Mouse (Mus musculus) B cell, adult (primary cell): ENCODE measurements around the gene Ppp1r17. TPM values are rescaled to one million over a fixed set of nuclear protein-coding genes. Genes with fewer than 3 reads are reported as not detected.

Experiments used
- total RNA-seq: library from RNA; stranded (reverse); gene quantifications from 4 replicates; pipeline ENCODE4 v1.2.4, GENCODE M21; 2023; ENCODE audit not compliant: inconsistent age

The Ppp1r17 gene
- not detected in 4 replicates for total RNA-seq

GRCm38 (mm10) chr6:56017291-56017994 lies at the start of gene Ppp1r17:
TSS of gene Ppp1r17 (plus strand) at chr6:56017497.

Other genes starting within 250 kb of the Ppp1r17 start
- not detected in 4 replicates for gene Itprid1, start 180.6 kb upstream of the Ppp1r17 start, total RNA-seq